Mouse (Mus musculus) thymus, adult 18-20 months (tissue): ENCODE results near the gene Fam217a.
A peak's percentile ranks its signal among the peaks of the same experiment; 100 is the strongest.
"Not testable (repeated sequence)": the region's sequence is repeated elsewhere in the genome, so short reads cannot be mapped to it uniquely, and the experiment has no call there.

Experiments
- DNase-seq, 2 experiments: peaks; one replicate each; pipeline ENCODE4 v3.0.0; 2022; ENCODE audit warnings: mixed read lengths in 2 of 2

Gene Fam217a

GRCm38 (mm10) chr13:34873801-34874681, 50.1 kb downstream of the Fam217a start:
- DNase-seq, result peak; percentile 84 to 91

GRCm38 (mm10) chr13:34864420-34865169, 59.5 kb downstream of the Fam217a start:
- peak in 1 of 2 experiments; percentile 9 for DNase-seq

GRCm38 (mm10) chr13:34861166-34861565, 62.9 kb downstream of the Fam217a start:
- not testable (repeated sequence) for DNase-seq
